Mouse (Mus musculus): Measurements from ENCODE around the gene Dstyk.

Dstyk gene

DNA sequence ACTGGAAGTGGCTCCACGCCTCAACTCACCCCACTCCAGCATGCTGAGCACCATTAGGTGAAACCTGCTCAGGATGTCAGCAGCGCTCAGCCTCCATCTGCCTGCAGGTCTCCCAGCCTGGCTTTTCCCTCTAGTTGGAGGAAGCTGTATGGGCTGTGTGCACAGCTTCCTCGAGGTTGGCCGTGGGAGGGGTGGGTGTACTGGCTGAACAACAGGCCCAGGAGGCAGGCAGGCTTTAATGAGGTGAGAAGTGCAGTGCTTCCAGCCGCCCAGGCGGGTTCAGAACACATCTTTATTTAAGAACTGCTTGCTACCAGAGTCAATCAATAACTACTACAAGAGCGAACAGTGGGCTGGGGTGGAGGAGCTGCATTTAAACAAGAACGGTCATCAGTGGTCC, 94.2 kb downstream of the Dstyk start:
- no peak for DNase-seq (ENCODE audit: low read depth, low spot score)

DNA sequence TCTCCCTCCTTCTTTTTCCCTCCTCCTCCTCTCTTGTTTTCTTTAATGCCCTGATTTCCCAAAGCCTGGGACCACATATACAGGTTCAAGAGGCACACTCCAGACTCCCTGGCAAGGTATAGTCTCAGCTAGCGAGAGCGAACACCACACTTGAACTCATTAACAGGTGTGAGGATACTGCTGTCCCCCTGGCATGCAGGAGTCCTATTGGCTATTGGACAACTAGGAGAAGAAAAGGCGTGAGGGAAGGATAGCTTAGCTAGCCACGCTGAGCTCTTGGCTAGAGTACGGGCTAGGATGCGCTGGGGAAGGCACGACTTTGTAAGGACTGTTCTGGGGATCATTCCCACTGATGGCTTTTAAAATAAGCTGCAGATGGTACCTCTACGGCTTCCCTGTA, 94.8 kb downstream of the Dstyk start:
- no peak for DNase-seq (ENCODE audit: low read depth, low spot score)

DNA sequence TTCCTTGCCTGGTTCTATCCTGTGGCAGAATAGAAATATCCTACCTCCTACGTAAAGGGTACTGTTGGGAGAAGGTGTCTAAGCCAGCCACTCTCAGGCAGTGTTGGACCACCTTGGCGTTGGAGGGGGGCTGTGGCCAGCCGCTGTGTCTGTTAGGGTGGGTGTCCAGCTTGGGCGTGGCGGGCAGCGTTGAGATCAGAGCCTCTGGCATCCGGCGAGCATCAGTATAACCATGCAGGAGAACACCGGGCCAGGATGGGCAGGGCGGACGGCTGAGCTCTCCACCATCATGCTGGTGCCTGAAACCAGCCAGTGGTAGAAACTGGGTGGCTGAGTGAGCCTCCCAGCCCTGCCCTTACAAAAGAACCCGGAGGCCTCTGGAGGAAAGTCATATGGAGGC, 98.0 kb downstream of the Dstyk start:
- DNase-seq (ENCODE audit: low read depth, low spot score), result no peak

Data from brain, embryonic 18.5 days (tissue).